Mouse (Mus musculus): ENCODE data around the gene Efna5.

Efna5 gene

GRCm38 (mm10) chr17:62853741-62854140, 27.4 kb downstream of the Efna5 start:
- no peak for DNase-seq (ENCODE audit: low spot score)

DNA sequence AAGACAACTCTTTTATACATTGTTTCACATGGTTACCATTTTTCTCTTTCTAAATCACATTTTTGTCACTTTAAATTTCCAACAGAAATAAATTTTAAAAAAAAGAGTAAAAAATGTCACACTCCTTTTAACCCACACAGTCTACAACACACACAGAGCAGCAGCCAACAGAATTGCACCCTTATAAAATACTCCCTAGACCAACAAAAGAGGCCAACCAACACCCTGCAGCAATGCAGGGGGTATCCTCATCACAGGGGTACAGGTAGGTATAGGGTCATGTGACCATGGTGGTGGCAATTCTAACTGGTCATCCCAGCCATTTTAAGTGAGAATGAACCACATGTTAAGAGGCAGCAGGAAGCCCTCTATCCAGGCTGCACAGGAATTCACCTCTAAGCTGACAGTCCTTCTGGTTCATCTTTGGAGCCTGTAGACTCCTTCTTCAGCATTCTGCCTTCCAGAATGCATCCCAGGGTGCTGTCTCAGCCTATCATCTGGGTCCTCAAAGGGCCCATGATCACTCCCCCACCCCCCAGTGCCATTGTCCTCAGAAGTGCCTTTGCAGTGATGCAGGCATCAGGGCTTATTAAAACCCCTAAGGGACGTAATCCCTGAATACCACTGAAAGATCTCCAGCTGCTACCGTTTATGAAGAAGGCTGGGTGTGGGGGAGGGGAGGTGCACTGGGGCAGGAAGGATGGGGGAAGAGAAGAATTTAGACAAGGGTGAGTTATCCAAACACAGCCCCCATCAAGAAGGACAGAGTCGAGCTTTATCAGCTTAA, 28.1 kb downstream of the Efna5 start:
- DNase-seq (ENCODE audit: low spot score) = no peak

DNA sequence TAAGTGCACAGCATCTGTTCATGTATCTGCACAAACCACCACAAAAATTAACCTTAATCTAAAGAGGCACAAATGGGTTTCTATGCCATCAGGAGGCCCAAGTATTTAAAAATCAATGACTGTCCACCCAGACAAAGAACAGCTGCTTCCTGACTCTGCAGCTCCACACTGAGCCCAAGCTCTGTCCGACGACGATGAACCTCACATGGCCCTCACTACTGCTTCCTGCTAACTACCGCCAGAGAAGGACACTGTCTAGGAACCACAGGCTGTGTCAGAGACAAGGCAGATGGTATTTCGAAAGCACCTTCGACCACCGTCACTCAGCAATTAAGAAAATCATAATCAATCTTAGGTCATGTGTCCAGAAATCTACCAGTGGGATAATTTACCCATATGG, 29.8 kb downstream of the Efna5 start:
- no peak for DNase-seq (ENCODE audit: low spot score)

DNA sequence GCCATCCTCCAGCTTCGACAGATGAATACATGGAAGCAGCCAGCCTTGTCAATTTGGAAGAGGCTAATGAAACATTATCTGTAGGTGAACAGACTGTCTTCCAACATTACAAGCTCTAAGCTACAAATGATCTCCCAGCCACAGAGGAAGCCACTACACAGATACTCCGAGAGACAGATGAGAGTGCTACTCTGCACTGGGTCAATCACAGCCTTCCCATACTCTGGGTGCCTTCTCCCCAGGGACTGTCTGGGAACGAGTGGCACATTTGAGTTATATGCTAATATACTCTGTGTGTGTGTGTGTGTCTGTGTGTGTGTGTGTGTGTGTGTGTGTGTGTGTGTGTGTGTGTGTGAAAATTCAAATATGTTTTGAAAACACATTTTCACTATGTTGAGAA, 30.5 kb downstream of the Efna5 start:
- no peak for DNase-seq (ENCODE audit: low spot score)

DNA sequence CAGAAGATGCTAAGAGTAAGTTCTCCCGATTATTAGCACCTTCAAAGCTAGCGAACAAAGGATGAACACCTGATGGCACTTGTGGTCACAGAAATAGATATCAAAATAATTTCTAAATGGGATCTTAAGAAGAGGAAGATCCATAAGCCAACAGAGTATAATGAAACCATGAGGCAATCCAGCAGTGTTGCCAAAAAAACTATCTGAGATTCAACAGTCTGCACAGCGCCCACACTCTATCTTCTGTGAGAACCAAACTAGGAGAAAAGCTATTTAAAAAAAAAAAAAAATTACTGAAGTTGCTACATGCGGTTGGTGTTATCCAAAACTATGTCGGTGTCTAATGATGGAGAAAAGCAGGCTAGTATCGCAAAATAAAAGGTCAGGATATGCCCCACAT, 31.4 kb downstream of the Efna5 start:
- no peak for DNase-seq (ENCODE audit: low spot score)

DNA sequence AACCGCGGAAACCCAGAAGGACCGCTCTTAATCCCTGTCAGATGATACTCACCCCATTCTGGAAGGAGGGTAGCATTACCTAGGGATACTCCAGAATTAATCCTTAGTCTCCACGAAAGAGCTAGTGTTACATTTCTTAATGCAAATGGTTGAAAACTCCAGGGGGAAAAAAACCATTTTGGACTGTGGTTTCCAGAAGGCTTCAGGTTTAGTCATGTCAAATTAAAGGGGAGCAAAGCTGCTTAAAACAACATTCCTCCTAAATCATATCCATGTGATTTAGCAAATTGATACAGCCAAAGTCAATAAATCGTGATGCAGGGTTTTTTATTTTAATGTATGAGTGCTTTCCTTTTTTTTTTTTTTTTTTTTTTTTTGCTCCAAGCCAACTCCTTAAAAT, 35.5 kb downstream of the Efna5 start:
- DNase-seq (ENCODE audit: low spot score) = no peak

DNA sequence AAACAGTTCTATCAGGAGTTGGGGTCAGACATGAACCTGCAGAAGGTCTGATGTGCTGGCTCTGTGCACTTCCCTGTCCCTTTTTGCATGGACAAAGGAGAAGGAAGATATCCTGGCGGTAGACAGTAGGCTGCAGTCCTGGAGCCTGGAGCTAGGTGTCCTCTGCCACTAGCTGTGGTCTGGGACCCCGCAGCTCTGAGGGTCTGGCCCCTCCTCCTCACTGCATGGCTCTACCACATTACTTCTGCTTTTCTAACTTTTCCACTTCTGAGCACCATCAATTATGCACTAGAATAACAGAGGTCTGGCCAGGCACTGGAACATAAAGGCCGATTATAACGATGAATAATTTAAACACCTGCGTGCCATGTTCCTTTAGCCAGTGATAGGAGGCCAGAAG, 36.8 kb downstream of the Efna5 start:
- DNase-seq (ENCODE audit: low spot score) = no peak

DNA sequence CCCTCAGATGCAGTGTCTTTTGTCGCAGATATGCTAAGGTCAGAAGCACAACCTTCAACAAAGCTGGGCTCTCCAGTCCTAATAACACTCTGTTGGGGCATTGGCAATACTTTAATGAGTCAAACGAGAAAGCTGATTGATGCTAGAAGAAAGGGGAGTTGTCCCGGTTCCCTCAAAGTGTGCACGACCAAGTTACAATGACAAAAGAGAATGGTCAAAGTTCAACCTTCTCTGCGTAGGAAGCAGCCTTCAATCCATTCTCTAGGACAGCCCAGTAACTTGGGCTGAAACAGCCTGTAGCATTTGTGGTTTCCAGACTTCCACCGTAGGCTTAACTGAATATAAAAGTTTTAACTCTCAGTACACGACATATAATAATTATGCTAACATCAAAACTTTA, 43.8 kb downstream of the Efna5 start:
- no peak for DNase-seq (ENCODE audit: low spot score)

- DNase-seq (ENCODE audit: low spot score) = no peak
These were observed 44.5 kb downstream of the Efna5 start for GRCm38 (mm10) chr17:62836598-62837106.

DNA sequence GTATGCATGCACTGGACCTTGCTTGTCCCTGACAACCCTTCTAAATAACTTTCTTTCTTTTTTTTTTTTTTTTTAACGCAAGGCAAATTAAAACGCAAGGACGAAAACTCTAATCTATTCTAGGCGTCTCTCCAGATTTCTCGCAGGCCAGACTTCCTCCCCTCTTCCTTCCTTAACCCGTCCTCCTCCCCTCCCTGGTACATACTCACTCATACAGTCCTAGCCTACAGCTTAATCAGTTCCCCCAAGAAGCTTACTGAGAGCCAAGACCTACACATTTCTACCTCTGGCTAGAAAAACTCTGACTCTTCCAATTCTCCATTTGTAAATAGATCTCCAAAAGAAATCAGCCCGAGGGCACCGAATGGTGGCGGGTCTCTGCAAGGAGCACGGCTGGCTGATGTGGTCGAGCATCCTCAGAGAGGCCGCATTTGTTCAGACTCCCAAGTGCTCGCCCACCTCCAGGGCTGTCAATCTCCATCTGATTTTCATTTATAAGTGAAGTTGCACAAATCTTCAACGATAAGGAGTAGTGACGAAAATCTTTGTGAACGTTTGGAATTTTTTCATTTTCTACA, 48.5 kb downstream of the Efna5 start:
- no peak for DNase-seq (ENCODE audit: low spot score)

DNA sequence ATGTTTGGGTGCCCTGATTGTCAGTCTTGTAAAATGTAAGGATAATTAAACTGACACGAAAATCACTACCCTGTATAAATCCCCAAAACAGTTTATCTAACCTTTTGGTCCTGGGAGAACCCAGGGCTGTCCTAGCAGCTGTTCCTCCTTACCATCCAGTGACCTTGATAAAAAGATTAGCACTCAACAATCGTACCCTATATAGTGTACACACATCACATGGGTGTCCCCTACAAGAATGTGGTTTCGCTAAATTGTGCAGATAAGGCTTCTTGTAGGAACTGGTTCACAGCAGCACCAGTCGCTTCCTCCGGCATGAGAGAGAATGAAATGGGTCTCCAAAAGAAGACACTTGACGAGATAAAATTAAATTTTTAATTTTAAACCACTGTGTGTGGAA, 53.6 kb downstream of the Efna5 start:
- no peak for DNase-seq (ENCODE audit: low spot score)

GRCm38 (mm10) chr17:62821219-62821618, 59.9 kb downstream of the Efna5 start:
- no peak for DNase-seq (ENCODE audit: low spot score)

DNA sequence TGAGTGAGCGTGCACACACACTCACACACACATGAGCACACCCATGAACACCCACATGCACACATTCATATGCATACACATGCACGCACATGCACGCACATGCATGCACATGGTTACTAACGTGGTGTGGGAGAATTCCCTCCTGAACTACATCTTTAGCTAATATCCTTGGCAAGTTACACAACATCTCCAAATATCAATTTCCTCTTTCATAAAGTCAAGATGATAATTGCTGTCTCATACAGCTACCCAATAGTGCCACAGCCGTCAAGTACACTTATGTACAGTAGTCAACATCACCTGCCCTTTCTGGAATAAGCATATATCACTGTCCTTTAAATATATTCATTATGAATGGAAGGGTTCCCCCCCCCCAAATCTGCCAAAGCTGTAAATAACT, 61.2 kb downstream of the Efna5 start:
- no peak for DNase-seq (ENCODE audit: low spot score)

DNA sequence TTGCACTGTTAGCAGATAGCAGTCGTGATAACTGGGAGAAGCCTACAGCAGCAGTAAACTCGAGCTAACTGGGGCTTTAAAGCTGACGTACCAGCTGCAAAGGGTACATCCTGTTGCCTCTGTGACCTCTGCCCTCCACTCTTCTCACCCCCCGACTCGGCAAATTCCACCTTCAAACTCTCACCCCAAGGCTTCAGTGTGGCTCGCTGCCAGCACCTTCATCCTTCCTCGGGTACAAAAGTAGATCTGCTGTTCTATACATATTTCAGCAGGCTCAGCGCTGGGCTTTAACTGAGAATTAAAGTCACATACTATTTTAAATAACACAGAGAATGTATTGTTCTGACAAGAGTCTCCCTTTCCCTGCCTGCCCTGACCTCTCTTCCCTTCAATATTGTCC, 62.3 kb downstream of the Efna5 start:
- no peak for DNase-seq (ENCODE audit: low spot score)

DNA sequence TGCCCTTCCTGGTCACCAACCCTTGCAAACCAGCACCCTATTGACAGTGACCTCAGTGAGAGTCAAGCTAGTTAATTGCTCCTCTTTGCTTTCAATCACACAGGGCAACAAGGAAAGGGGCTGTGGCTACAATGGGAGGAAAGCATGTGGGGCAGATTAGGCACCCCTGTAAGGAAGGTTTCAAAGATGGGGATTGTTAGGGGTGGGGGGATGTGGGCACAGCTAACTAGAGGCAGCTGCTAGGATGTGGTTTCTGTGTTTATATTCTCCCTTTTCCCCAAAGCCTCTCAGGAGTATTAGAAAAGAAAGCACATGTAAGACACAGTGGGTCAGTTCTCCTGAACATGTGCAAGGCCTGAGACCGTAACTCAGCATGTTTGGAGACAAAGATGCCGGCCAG, 62.8 kb downstream of the Efna5 start:
- DNase-seq (ENCODE audit: low spot score) = no peak

DNA sequence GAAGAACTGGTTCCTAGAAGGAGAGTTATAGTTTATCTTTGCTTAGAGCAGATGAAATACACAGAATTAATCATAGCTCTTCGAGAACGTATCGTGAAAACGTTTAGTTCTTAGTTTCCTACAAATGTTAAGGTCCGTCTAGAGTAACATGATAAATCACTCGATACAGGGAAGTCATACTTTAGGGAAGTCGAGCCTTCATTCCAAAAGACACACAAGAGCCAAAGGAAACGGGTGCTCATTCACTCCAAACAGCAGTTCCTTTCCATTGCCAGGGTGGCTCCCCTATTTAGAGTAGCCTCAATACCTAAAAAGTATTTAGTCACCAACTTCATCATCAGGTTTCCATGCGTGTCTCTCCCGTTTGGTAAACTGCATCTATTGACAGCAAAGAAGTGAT, 64.2 kb downstream of the Efna5 start:
- no peak for DNase-seq (ENCODE audit: low spot score)

DNA sequence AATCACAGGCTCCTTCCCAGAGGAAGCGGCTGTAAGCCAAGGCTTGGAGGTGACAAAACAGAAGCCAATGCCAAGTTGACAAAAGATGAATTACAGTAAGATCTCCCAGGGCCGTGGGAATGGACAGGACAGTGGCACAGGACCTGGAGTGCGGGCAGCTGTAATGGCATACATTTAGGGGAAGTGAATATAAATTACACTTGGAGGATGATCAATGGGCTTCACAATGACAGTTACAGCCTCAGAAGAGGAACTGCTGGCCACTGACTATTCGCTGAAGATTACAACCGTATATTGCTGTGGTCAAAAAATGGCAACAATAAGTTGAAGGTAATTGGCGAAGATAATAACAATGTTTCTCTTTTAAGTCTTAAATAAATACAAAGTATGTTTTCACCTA, 67.7 kb downstream of the Efna5 start:
- DNase-seq (ENCODE audit: low spot score) = no peak

GRCm38 (mm10) chr17:62807891-62808290, 73.2 kb downstream of the Efna5 start:
- DNase-seq (ENCODE audit: low spot score) = no peak

DNA sequence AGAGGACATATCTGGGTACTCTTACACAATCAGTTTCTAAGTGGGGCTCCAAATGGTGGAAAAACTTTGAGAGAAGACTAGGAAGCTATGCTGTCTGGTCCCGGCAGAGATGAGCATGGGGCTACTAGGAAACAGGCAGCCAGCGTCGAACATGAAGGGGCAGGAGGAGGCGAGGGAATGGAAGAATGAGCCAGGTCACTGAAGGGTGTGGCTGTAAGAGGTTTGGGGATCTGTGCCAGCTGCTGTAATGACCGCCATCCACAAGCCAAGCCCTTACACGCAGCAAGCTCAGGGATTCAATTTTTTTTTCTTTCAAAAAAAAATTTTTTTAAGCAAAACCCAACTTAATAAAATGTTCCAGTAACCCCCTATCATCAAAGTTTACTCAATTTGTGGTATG, 74.5 kb downstream of the Efna5 start:
- no peak for DNase-seq (ENCODE audit: low spot score)

DNA sequence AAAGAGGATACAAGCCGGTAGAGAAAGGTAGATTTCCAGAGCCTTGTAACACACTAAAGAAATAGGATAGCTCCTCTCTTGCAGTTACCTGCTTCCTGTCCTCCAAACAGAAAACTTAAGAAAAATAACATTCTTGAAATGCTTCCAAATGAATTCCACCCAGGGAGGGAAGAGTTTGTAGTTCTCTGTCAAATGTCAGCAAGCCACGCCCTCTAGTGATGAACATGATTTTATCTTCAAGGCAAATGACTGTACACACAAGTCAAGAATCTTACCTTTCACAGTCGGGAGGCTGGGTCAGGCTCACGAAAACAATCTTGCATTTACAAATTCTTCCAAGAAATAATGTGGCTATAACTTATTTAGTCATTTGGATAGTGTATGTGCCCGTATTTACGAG, 78.4 kb downstream of the Efna5 start:
- DNase-seq (ENCODE audit: low spot score) = no peak

DNA sequence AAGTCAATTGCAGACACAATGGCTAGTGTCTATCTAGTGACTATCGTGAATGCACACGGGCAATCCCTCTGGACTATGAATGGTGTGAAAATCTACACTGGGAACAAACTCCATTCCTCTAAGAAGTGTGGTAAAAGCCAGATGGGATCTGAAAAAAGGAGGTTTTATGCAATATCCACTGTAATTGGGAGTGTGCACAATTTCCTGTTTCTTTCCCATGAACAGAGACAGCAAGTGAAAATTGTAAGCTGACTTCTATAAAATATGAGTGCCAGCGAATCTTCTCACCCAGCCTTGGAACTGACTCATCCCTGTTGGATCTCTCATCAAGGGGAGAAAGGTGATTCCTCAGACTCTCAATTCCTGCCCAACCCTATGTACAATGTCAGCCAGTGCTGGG, 83.8 kb downstream of the Efna5 start:
- DNase-seq (ENCODE audit: low spot score) = no peak

GRCm38 (mm10) chr17:62789291-62790290, 91.5 kb downstream of the Efna5 start:
- DNase-seq (ENCODE audit: low spot score) = no peak

DNA sequence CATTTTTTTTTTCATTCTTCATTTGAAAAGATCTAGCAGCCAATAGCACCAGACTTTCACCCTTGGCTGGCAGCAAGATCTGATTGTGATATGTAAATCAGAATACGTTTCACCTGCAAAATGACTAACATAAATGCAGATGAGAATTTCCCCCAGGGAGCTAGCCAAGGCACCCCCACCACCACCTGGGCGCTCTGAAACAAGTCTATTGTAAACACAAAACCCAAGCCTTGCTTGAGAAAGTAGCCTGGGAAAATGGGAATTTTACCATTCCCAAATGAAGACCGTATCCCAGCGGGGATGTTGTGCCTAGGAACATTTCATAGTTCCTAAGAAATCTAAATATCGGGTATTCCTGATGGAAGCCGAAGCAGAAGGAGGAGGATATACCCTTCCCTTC, 92.3 kb downstream of the Efna5 start:
- DNase-seq (ENCODE audit: low spot score) = no peak
